8 mouse cellular contexts compared by ENCODE assay signal in the genomic region with DNA sequence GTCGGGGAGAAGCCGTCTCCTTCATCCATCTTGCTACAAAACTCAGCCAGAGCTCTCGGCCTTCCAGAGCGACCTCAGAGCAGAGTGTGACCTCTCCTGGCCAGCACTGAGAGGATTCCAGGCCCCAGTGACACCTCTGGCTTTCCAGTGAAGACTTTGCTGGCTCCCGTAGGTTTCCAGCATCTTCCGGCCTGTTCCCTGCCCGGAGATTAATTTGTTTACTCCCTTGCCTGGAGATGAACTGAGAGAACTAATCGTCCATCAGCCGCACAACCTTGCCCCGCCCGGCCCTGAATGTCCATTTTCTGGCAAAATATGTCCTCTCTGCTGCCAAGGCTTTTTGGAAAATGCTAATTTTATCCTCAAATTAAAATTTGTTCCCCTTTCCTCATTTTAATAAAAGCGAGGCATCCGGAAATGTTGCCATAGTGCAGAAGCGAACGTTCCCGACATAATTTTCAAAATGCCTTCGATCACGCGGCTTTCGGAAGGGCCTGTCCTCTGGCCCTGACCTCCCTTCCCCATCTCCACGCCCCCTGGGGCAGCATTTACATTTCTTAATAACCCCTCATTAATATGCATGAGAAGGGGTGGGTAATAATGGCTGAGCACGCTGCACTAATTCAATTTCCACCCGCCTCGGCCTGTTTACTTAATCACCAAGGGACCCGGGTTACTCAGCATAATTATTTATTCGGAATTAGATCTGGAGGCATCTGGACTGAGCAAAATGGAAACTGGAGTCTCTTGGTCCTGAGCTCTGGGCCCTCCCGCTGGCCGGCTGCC. TPM values are rescaled to one million over a fixed set of nuclear protein-coding genes. Genes with fewer than 3 reads are reported as not detected.
DNase-seq lines count a peak whose midpoint lies in the region.

No protein-coding gene starts in this region.

- peak; percentile 31 to 59 for DNase-seq in adrenal gland, adult (ENCODE audit: inconsistent age in 2 of 2, low spot score in 1 of 2)
- DNase-seq in adrenal gland, adult 18-20 months (ENCODE audit: low spot score in 2 of 2) = no peak
- DNase-seq in urinary bladder, postnatal 14 days (ENCODE audit: low spot score) = peak; percentile 10
- DNase-seq in urinary bladder, adult 2 months (ENCODE audit: low spot score) = no peak
- peak; percentile 54 for DNase-seq in lung, postnatal 10 days
- DNase-seq in testis, postnatal 14 days (ENCODE audit: low spot score) = peak; percentile 57
- no peak for DNase-seq in left cerebral cortex, adult 8-10 months (ENCODE audit: low spot score in 2 of 2)
- no peak for DNase-seq in heart, postnatal 14 days

- intact Hi-C loops in heart, postnatal 14 days (cut with DNase I) = no loop called here

RNA-seq across cellular contexts. Expression of gene Ctnnbl1, which starts 32.0 kb away (rescaled TPM):
- total RNA-seq in adrenal gland, adult 18-20 months (2021) = 10 to 100 TPM; 17.7 to 18.1 TPM
- polyA plus RNA-seq in urinary bladder, adult 2 months (2012; rRNA removed) = 19.3 and 22.1 TPM in 2 replicates
- total RNA-seq in left cerebral cortex, adult 8-10 months (2022) = 10 to 100 TPM; 24.6 to 28.4 (median 27.7) TPM
- 10 to 100 TPM in 1 of 2 experiments, 1 to 10 TPM in 1; 9.2 to 12.3 TPM for total RNA-seq in heart, postnatal 14 days (2021)

Comparison
In these comparisons a context has a peak if more than half of its experiments do, and no peak if none do; other contexts are left out.
1. DNase-seq: peak in adrenal gland, adult (2 of 2), urinary bladder, postnatal 14 days (single experiment), lung, postnatal 10 days (single experiment) and testis, postnatal 14 days (single experiment); none in adrenal gland, adult 18-20 months (0 of 2), urinary bladder, adult 2 months (single experiment), left cerebral cortex, adult 8-10 months (0 of 2) and heart, postnatal 14 days (0 of 2).